Mouse (Mus musculus) liver, embryonic 14.5 days (tissue): ENCODE measurements around the gene Rps6kb2. TPM values are rescaled to one million over a fixed set of nuclear protein-coding genes. Genes with fewer than 3 reads are reported as not detected.

Experiments
- ATAC-seq: fragments of 200-750 bp; cut with Nextera tagmentation; 2 replicates; pipeline ENCODE4 v1.8.0; 2017; ENCODE audit warnings: moderate number of reproducible peaks, mild to moderate bottlenecking, moderate library complexity; ENCODE audit not compliant: insufficient read depth
- DNase-seq, 3 experiments: peaks; one replicate each; pipeline ENCODE4 v3.0.0-alpha.2; 2012 to 2013; ENCODE audit warnings: low read depth in 3 of 3, low spot score in 3 of 3
- H3K27ac ChIP-seq: fragments of 300-500 bp; sonication (generic); 2 replicates; pipeline ENCODE4 v1.5.1; 2014; ENCODE audit warnings: moderate library complexity, mild to moderate bottlenecking, control low read depth, inconsistent platforms
- H3K27me3 ChIP-seq: fragments of 300-500 bp; sonication (generic); 2 replicates; pipeline ENCODE4 v1.6.1; 2014; ENCODE audit warnings: mild to moderate bottlenecking, low read length, moderate library complexity; ENCODE audit not compliant: control insufficient read depth, insufficient read depth
- H3K36me3 ChIP-seq: fragments of 300-500 bp; sonication (generic); replicated peaks from 2 replicates; pipeline ENCODE4 v1.6.1; 2014; ENCODE audit warnings: low read depth; ENCODE audit not compliant: control insufficient read depth, insufficient read depth
- H3K4me1 ChIP-seq, 2 experiments: fragments of 200-500 bp in 1 of 2; fragments of 300-500 bp in 1 of 2; sonication (generic) in 1 of 2; replicated peaks; 2 replicates each; pipeline ENCODE4 v1.6.1; 2012 to 2014; ENCODE audit warnings: antibody characterized with exemption in 1 of 2, inconsistent platforms in 1 of 2, low read length in 1 of 2; ENCODE audit not compliant: control insufficient read depth in 2 of 2, insufficient read depth in 2 of 2
- H3K4me2 ChIP-seq: fragments of 300-500 bp; sonication (generic); 2 replicates; pipeline ENCODE4 v1.6.1; 2014; ENCODE audit warnings: low read depth, mild to moderate bottlenecking, control low read depth, moderate library complexity
- H3K4me3 ChIP-seq, 2 experiments: fragments of 200-500 bp in 1 of 2; fragments of 300-500 bp in 1 of 2; sonication (generic) in 1 of 2; 2 replicates each; pipeline ENCODE4 v1.5.1; 2012 to 2014; ENCODE audit warnings: low read depth in 2 of 2, low read length in 2 of 2, mild to moderate bottlenecking in 2 of 2, control low read depth in 1 of 2, inconsistent platforms in 1 of 2, moderate library complexity in 1 of 2; ENCODE audit not compliant: insufficient read depth in 1 of 2
- H3K9ac ChIP-seq: fragments of 300-500 bp; sonication (generic); replicated peaks from 2 replicates; pipeline ENCODE4 v1.6.1; 2014; ENCODE audit warnings: mild to moderate bottlenecking, control low read depth, moderate library complexity
- H3K9me3 ChIP-seq: fragments of 300-500 bp; sonication (generic); 2 replicates; pipeline ENCODE4 v1.6.1; 2016; ENCODE audit warnings: low read length, mixed read lengths; ENCODE audit not compliant: control insufficient read depth
- CTCF ChIP-seq: IDR thresholded peaks from 2 replicates; pipeline ENCODE4 v1.5.1; 2016; ENCODE audit warnings: antibody characterized with exemption, low read depth, control low read depth
- EP300 ChIP-seq: IDR thresholded peaks from 2 replicates; pipeline ENCODE4 v1.6.1; 2016; ENCODE audit warnings: antibody characterized with exemption, low read depth
- WGBS: fragments of 180-500 bp; shearing (Covaris S2); extraction: QIAGEN DNeasy Blood & Tissue Kit; methylation state at CpG from one replicate; pipeline ENCODE4 v1.1.7; 2014; ENCODE audit not compliant: insufficient replicate concordance; 5-methylcytosine and 5-hydroxymethylcytosine counted together
- polyA plus RNA-seq, 2 experiments: library from polyadenylated mRNA; depleted of rRNA in 1 of 2; stranded (reverse) in 1 of 2; unstranded in 1 of 2; fragments of >200 nt; fragmentation: Nextera tagmentation in 1 of 2; extraction: Ambion mirVana in 1 of 2; gene quantifications; 2 replicates each; pipeline versions ENCODE4 v1.2.1 to v1.2.3; 2012 to 2014

Gene Rps6kb2
- polyA plus RNA-seq (2012; rRNA removed) = 17.2 and 19.2 TPM in 2 replicates
- 19.5 and 19.9 TPM in 2 replicates for polyA plus RNA-seq (2014; fragmentation: Nextera tagmentation; extraction: Ambion mirVana)

- Histone ChIP-seq H3K4me2 (peak within 1 kb of the TSS; percentile 98), H3K36me3 (peaks cover 8% of the 10 kb centered on the region), H3K4me1 (peaks cover 12 to 14% of the 10 kb centered on the region in 2 experiments), H3K9me3 (no peaks in the 10 kb centered on the region), H3K9ac (peak within 1 kb of the TSS; percentile 93), H3K4me3 (peak within 1 kb of the TSS; percentile 87 to 90), H3K27me3 (no peaks in the 10 kb centered on the region), H3K27ac (peak within 1 kb of the TSS; percentile 59)
- TF ChIP-seq CTCF = no peak
- TF ChIP-seq EP300 = no peak
- WGBS = 6% methylated on average over 42 of the region's 42 CpGs
- ATAC-seq = peak; percentile 82
- peak; percentile 89 to 94 (median 90) for DNase-seq
Observed at GRCm38 (mm10) chr19:4162646-4163542, at the start of gene Rps6kb2. Rps6kb2 (minus strand) TSS chr19:4163354.

GRCm38 (mm10) chr19:4211891-4212588, 48.9 kb upstream of the Rps6kb2 start:
- Histone ChIP-seq H3K36me3 (no peaks in the 10 kb centered on the region), H3K9ac (no peak overlapping the region), H3K9me3 (no peaks in the 10 kb centered on the region), H3K4me3 (no peak overlapping the region), H3K27ac (no peak overlapping the region), H3K4me2 (no peak overlapping the region), H3K4me1 (peaks cover 0 to 8% of the 10 kb centered on the region in 2 experiments; a peak in 2 of 4 replicates), H3K27me3 (peaks cover 58% of the 10 kb centered on the region)
- DNase-seq = no peak
- no peak for ATAC-seq
- TF ChIP-seq EP300 (no peak), CTCF (no peak)
- WGBS = 39% methylated on average over 4 of the region's 4 CpGs

DNA sequence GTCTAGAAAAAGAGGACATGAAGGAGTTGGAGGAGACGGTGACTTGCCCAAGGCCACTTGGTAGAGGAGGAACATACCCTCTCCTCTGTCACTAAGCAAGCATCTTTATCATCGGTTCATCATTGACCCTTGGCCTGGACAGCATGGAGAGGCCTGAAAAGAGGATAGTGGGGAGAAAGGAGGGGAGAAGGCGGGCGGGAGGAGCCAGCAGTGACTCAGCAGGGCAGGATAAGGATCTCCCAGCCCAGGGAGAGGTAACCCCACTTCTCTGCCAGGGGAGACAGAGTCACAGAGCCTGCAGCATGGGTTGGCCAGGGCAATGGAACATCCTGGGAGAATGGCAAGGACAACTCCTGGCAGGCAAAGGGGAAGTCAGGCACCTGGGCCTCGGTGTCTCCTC, 45.4 kb upstream of the Rps6kb2 start:
- 57% methylated on average over 5 of the region's 5 CpGs for WGBS
- peaks cover 0 to 3% of the 10 kb centered on the region in 2 experiments; a peak in 1 of 4 replicates for H3K4me1 ChIP-seq
- H3K4me3 ChIP-seq = no peak overlapping the region
- no peaks in the 10 kb centered on the region for H3K9me3 ChIP-seq
- H3K9ac ChIP-seq = no peak overlapping the region
- TF ChIP-seq EP300 (no peak), CTCF (no peak)
- no peak overlapping the region for H3K27ac ChIP-seq
- DNase-seq (no peak), ATAC-seq (no peak)
- H3K27me3 ChIP-seq = peaks cover 23% of the 10 kb centered on the region
- H3K4me2 ChIP-seq = no peak overlapping the region
- no peaks in the 10 kb centered on the region for H3K36me3 ChIP-seq

- WGBS = 5% methylated on average over 2 of the region's 2 CpGs
- Histone ChIP-seq H3K27me3 (peaks cover 8% of the 10 kb centered on the region), H3K9ac (no peak overlapping the region), H3K36me3 (no peaks in the 10 kb centered on the region), H3K9me3 (no peaks in the 10 kb centered on the region), H3K4me2 (no peak overlapping the region), H3K27ac (no peak overlapping the region), H3K4me1 (peaks cover 0 to 7% of the 10 kb centered on the region in 2 experiments; a peak in 3 of 4 replicates), H3K4me3 (no peak overlapping the region)
- DNase-seq (no peak), ATAC-seq (peak; percentile 38; the same call in 1 of the 2 replicates)
- peak; percentile 96 for TF ChIP-seq CTCF
- TF ChIP-seq EP300 = no peak
Observed at GRCm38 (mm10) chr19:4206971-4207370, 43.8 kb upstream of the Rps6kb2 start.
